Mouse (Mus musculus): ENCODE results near the gene Coa3. TPM values are rescaled to one million over a fixed set of nuclear protein-coding genes. Genes with fewer than 3 reads are reported as not detected.
A peak's percentile ranks its signal among the peaks of the same experiment; 100 is the strongest.

Gene Coa3
- total and polyA plus RNA-seq, 3 experiments = 120 to 325 TPM; not detected in 1

- peaks cover 13% of the 10 kb centered on the region for H3K79me2 ChIP-seq (ENCODE audit: control insufficient read depth, insufficient read depth, low read length, poor library complexity)
- peak; percentile 88 for DNase-seq (ENCODE audit: low read depth, low spot score)
- H3K36me3 ChIP-seq (ENCODE audit: control insufficient read depth in 1 of 2, insufficient read depth in 2 of 2, low read length in 2 of 2) = peaks cover 0 to 30% of the 10 kb centered on the region in 2 experiments; a peak in 3 of 4 replicates
- H3K27me3 ChIP-seq (ENCODE audit: control insufficient read depth in 1 of 2, insufficient read depth in 2 of 2, low read length in 2 of 2) = no peaks in the 10 kb centered on the region
- H3K27ac ChIP-seq (ENCODE audit: control insufficient read depth, low read depth, low read length) = peak overlapping the region; percentile 35
- TF ChIP-seq USF1 (IDR thresholded peaks at IDR 0.05; ENCODE audit: low read depth, low read length) (no peak), EP300 (IDR thresholded peaks at IDR 0.05; ENCODE audit: low read depth in 1 of 2, low read length in 2 of 2) (peak in 1 of 2 experiments; percentile 46; a peak in 1 of 4 replicates), MAFK (IDR thresholded peaks at IDR 0.05; ENCODE audit: borderline replicate concordance, low read depth, low read length) (no peak), SIN3A (IDR thresholded peaks at IDR 0.05; ENCODE audit: low read length) (peak; percentile 61; the same call in 1 of the 2 replicates), HCFC1 (IDR thresholded peaks at IDR 0.05; ENCODE audit: low read depth, low read length) (0 out of 2 replicates have a peak, but pooled peaks have one; percentile 33), NELFE (IDR thresholded peaks at IDR 0.05; ENCODE audit: low read depth, low read length) (no peak), MYB (IDR thresholded peaks at IDR 0.05; ENCODE audit: low read depth, low read length) (no peak), TBP (IDR thresholded peaks at IDR 0.05; ENCODE audit: low read depth, low read length) (peak; percentile 24; the same call in 1 of the 2 replicates), GATA1 (IDR thresholded peaks at IDR 0.05; ENCODE audit: low read depth, low read length) (0 out of 2 replicates have a peak, but pooled peaks have one; percentile 27), MXI1 (IDR thresholded peaks at IDR 0.05; ENCODE audit: low read depth, low read length) (peak; percentile 51; the same call in 1 of the 2 replicates), KAT2A (conservative IDR thresholded peaks at IDR 0.05; ENCODE audit: low read depth, low read length) (no peak), ELF1 (IDR thresholded peaks at IDR 0.05; ENCODE audit: low read depth, low read length) (0 out of 2 replicates have a peak, but pooled peaks have one; percentile 11), TCF12 (IDR thresholded peaks at IDR 0.05; ENCODE audit: low read depth, low read length) (peak; percentile 41; the same call in 1 of the 2 replicates), ETS1 (IDR thresholded peaks at IDR 0.05; ENCODE audit: low read depth, low read length) (peak; percentile 89), MAX (IDR thresholded peaks at IDR 0.05; ENCODE audit: low read length) (no peak), RCOR1 (IDR thresholded peaks at IDR 0.05; ENCODE audit: low read depth, low read length) (peak; percentile 64)
- H3K4me1 ChIP-seq (ENCODE audit: control insufficient read depth in 1 of 2, insufficient read depth in 2 of 2, low read length in 2 of 2) = peaks cover 15 to 23% of the 10 kb centered on the region in 2 experiments
- no peaks in the 10 kb centered on the region for H3K9me3 ChIP-seq (replicated peaks; ENCODE audit: insufficient read depth, low read length)
- H3K4me3 ChIP-seq (ENCODE audit: control insufficient read depth in 1 of 2, insufficient read depth in 1 of 2, low read depth in 2 of 2, low read length in 2 of 2) = no peak overlapping the region
- H3K9ac ChIP-seq (ENCODE audit: control insufficient read depth, low read depth, low read length, poor library complexity, severe bottlenecking) = peak overlapping the region; percentile 33
These were observed 33.2 kb upstream of the Coa3 start for GRCm38 (mm10) chr11:101312150-101312549.

GRCm38 (mm10) chr11:101311083-101311482 lies 32.2 kb upstream of the Coa3 start:
- peak; percentile 89 for DNase-seq (ENCODE audit: low read depth, low spot score)
- H3K9me3 ChIP-seq (replicated peaks; ENCODE audit: insufficient read depth, low read length) = no peaks in the 10 kb centered on the region
- no peaks in the 10 kb centered on the region for H3K27me3 ChIP-seq (ENCODE audit: control insufficient read depth in 1 of 2, insufficient read depth in 2 of 2, low read length in 2 of 2)
- no peak overlapping the region for H3K4me3 ChIP-seq (ENCODE audit: control insufficient read depth in 1 of 2, insufficient read depth in 1 of 2, low read depth in 2 of 2, low read length in 2 of 2)
- peaks cover 2% of the 10 kb centered on the region for H3K79me2 ChIP-seq (ENCODE audit: control insufficient read depth, insufficient read depth, low read length, poor library complexity)
- peaks cover 14 to 23% of the 10 kb centered on the region in 2 experiments for H3K4me1 ChIP-seq (ENCODE audit: control insufficient read depth in 1 of 2, insufficient read depth in 2 of 2, low read length in 2 of 2)
- H3K36me3 ChIP-seq (ENCODE audit: control insufficient read depth in 1 of 2, insufficient read depth in 2 of 2, low read length in 2 of 2) = peaks cover 0 to 29% of the 10 kb centered on the region in 2 experiments; a peak in 2 of 4 replicates
- H3K9ac ChIP-seq (ENCODE audit: control insufficient read depth, low read depth, low read length, poor library complexity, severe bottlenecking) = no peak overlapping the region
- H3K27ac ChIP-seq (ENCODE audit: control insufficient read depth, low read depth, low read length) = peak overlapping the region; percentile 5; the same call in 1 of the 2 replicates
- TF ChIP-seq GABPA (IDR thresholded peaks at IDR 0.05; ENCODE audit: low read depth, low read length) = no peak
- no peak for TF ChIP-seq MAZ (IDR thresholded peaks at IDR 0.05; ENCODE audit: low read depth, low read length)
- TF ChIP-seq TBP (IDR thresholded peaks at IDR 0.05; ENCODE audit: low read depth, low read length) = peak; percentile 48; the same call in 1 of the 2 replicates
- TF ChIP-seq NRF1 (IDR thresholded peaks at IDR 0.05; ENCODE audit: insufficient read depth, low read depth, low read length, poor library complexity, severe bottlenecking) = no peak
- TF ChIP-seq NELFE (IDR thresholded peaks at IDR 0.05; ENCODE audit: low read depth, low read length) = no peak
- no peak for TF ChIP-seq CHD2 (IDR thresholded peaks at IDR 0.05; ENCODE audit: low read length)
- TF ChIP-seq ELF1 (IDR thresholded peaks at IDR 0.05; ENCODE audit: low read depth, low read length) = peak; percentile 73
- TF ChIP-seq GATA1 (IDR thresholded peaks at IDR 0.05; ENCODE audit: low read depth, low read length) = peak; percentile 52
- TF ChIP-seq SIN3A (IDR thresholded peaks at IDR 0.05; ENCODE audit: low read length) = 0 out of 2 replicates have a peak, but pooled peaks have one; percentile 51
- TF ChIP-seq ZNF384 (IDR thresholded peaks at IDR 0.05; ENCODE audit: low read depth, low read length) = no peak
- TF ChIP-seq ZKSCAN1 (IDR thresholded peaks at IDR 0.05; ENCODE audit: low read depth, low read length) = no peak
- no peak for TF ChIP-seq MAFK (IDR thresholded peaks at IDR 0.05; ENCODE audit: borderline replicate concordance, low read depth, low read length)
- no peak for TF ChIP-seq POLR2A (IDR thresholded peaks at IDR 0.05; ENCODE audit: control insufficient read depth in 1 of 2, insufficient read depth in 1 of 2, low read depth in 1 of 2, low read length in 2 of 2, poor library complexity in 1 of 2)
- no peak; the same call in 1 of the 2 replicates for TF ChIP-seq ETS1 (IDR thresholded peaks at IDR 0.05; ENCODE audit: low read depth, low read length)
- TF ChIP-seq RCOR1 (IDR thresholded peaks at IDR 0.05; ENCODE audit: low read depth, low read length) = peak; percentile 80
- TF ChIP-seq USF2 (IDR thresholded peaks at IDR 0.05; ENCODE audit: borderline replicate concordance in 1 of 2, insufficient read depth in 1 of 2, low read depth in 1 of 2, low read length in 2 of 2) = no peak
- TF ChIP-seq EP300 (IDR thresholded peaks at IDR 0.05; ENCODE audit: low read depth in 1 of 2, low read length in 2 of 2) = peak; percentile 42 to 71; a peak in 3 of 4 replicates
- TF ChIP-seq CHD1 (IDR thresholded peaks at IDR 0.05; ENCODE audit: low read depth, low read length) = no peak
- no peak for TF ChIP-seq JUND (IDR thresholded peaks at IDR 0.05; ENCODE audit: low read depth, low read length)
- no peak for TF ChIP-seq ZC3H11A (IDR thresholded peaks at IDR 0.05; ENCODE audit: low read depth, low read length)
- TF ChIP-seq POLR2AphosphoS2 (IDR thresholded peaks at IDR 0.05; ENCODE audit: low read length) = no peak
- TF ChIP-seq HCFC1 (IDR thresholded peaks at IDR 0.05; ENCODE audit: low read depth, low read length) = no peak
- no peak for TF ChIP-seq BHLHE40 (IDR thresholded peaks at IDR 0.05; ENCODE audit: borderline replicate concordance, low read depth, low read length)

Measured in MEL (cell line).